In genomic region chr5:113091162-113091561, GRCm38 (mm10) we compare ENCODE assay signal across 9 mouse cellular contexts. TPM values are rescaled to one million over a fixed set of nuclear protein-coding genes. Genes with fewer than 3 reads are reported as not detected.
DNase-seq lines count a peak whose midpoint lies in the region; ATAC-seq and TF ChIP-seq lines count a peak whose summit lies in the region.
"Had no signal": no experiment of that assay in that cellular context is flagged by ENCODE, and none has a peak within 500 bp of the region (broad histone marks: within the 10 kb centered on the region; RNA-seq: fewer than 3 reads in every experiment).

No protein-coding gene starts in this region.

- no peaks in the 10 kb centered on the region for H3K4me1 ChIP-seq in heart, postnatal 0 days (ENCODE audit: control insufficient read depth, insufficient read depth)
- H3K4me1 ChIP-seq in heart, embryonic 11.5 days (ENCODE audit: control insufficient read depth, insufficient read depth, low read length), result no peaks in the 10 kb centered on the region
- H3K4me1 ChIP-seq in ES-E14 (ENCODE audit: control insufficient read depth in 2 of 2, insufficient read depth in 2 of 2, low read length in 2 of 2, poor library complexity in 1 of 2), result peaks cover 0 to 10% of the 10 kb centered on the region in 2 experiments; a peak in 1 of 4 replicates
- H3K4me1 ChIP-seq in hindbrain, embryonic 13.5 days (replicated peaks), result peaks cover 12% of the 10 kb centered on the region
- no peaks in the 10 kb centered on the region for H3K4me1 ChIP-seq in stomach, embryonic 16.5 days (ENCODE audit: control insufficient read depth, insufficient read depth, low read length)

- DNase-seq in heart, postnatal 0 days (ENCODE audit: low spot score), result peak; percentile 50
- DNase-seq in ES-E14 (ENCODE audit: low read depth, low spot score), result peak; percentile 64
- peak; percentile 58 to 61 for DNase-seq in cerebellum, postnatal 36 days
- DNase-seq in lung, postnatal 14 days, result peak; percentile 52
- DNase-seq in layer of hippocampus, adult 9-11 months, result no peak

- peak; percentile 40 for ATAC-seq in heart, postnatal 0 days (ENCODE audit: insufficient read depth, low read depth)
- ATAC-seq in heart, embryonic 11.5 days (replicated peaks; ENCODE audit: insufficient number of reproducible peaks, low FRiP score, low TSS enrichment), result no peak
- 0 out of 2 replicates have a peak, but pooled peaks have one; percentile 41 for ATAC-seq in hindbrain, embryonic 13.5 days (ENCODE audit: low FRiP score)
- peak; percentile 30; the same call in 1 of the 2 replicates for ATAC-seq in stomach, embryonic 16.5 days (ENCODE audit: insufficient read depth, low FRiP score)

- H3K9me3 ChIP-seq in heart, postnatal 0 days (replicated peaks; ENCODE audit: control insufficient read depth, low read length), result no peaks in the 10 kb centered on the region
- H3K9me3 ChIP-seq in heart, embryonic 11.5 days (replicated peaks; ENCODE audit: control insufficient read depth, low read length), result no peaks in the 10 kb centered on the region
- H3K9me3 ChIP-seq in ES-E14 (ENCODE audit: control insufficient read depth, insufficient read depth, low read depth, low read length), result no peaks in the 10 kb centered on the region
- no peaks in the 10 kb centered on the region for H3K9me3 ChIP-seq in hindbrain, embryonic 13.5 days
- H3K9me3 ChIP-seq in stomach, embryonic 16.5 days (replicated peaks; ENCODE audit: control insufficient read depth, low read length), result no peaks in the 10 kb centered on the region
- H3K9me3 ChIP-seq: limb, embryonic 12.5 days had no signal

- H3K27ac ChIP-seq in heart, postnatal 0 days (ENCODE audit: low read depth), result no peak overlapping the region
- no peak overlapping the region for H3K27ac ChIP-seq in heart, embryonic 11.5 days (ENCODE audit: low read depth, low read length)
- H3K27ac ChIP-seq in ES-E14 (ENCODE audit: insufficient read depth, low read depth, low read length, poor library complexity, severe bottlenecking), result no peak overlapping the region
- peak overlapping the region; percentile 20; the same call in 1 of the 2 replicates for H3K27ac ChIP-seq in hindbrain, embryonic 13.5 days
- no peak overlapping the region for H3K27ac ChIP-seq in stomach, embryonic 16.5 days (ENCODE audit: low read length)
- H3K27ac ChIP-seq: limb, embryonic 12.5 days had no signal

- H3K4me2 ChIP-seq in heart, postnatal 0 days (ENCODE audit: low read depth, low read length), result no peak overlapping the region
- no peak overlapping the region for H3K4me2 ChIP-seq in heart, embryonic 11.5 days
- no peak overlapping the region for H3K4me2 ChIP-seq in hindbrain, embryonic 13.5 days
- H3K4me2 ChIP-seq in stomach, embryonic 16.5 days (ENCODE audit: low read depth, low read length), result no peak overlapping the region
- H3K4me2 ChIP-seq: limb, embryonic 12.5 days had no signal

- H3K9ac ChIP-seq in heart, postnatal 0 days (replicated peaks; ENCODE audit: low read depth, low read length), result no peak overlapping the region
- no peak overlapping the region for H3K9ac ChIP-seq in heart, embryonic 11.5 days (ENCODE audit: low read depth, low read length)
- no peak overlapping the region for H3K9ac ChIP-seq in ES-E14 (ENCODE audit: insufficient read depth, low read depth, low read length, poor library complexity, severe bottlenecking)
- H3K9ac ChIP-seq in hindbrain, embryonic 13.5 days, result no peak overlapping the region
- H3K9ac ChIP-seq in stomach, embryonic 16.5 days (ENCODE audit: low read length), result no peak overlapping the region
- H3K9ac ChIP-seq: limb, embryonic 12.5 days had no signal

- no peaks in the 10 kb centered on the region for H3K27me3 ChIP-seq in heart, postnatal 0 days (ENCODE audit: control insufficient read depth, insufficient read depth, low read length)
- H3K27me3 ChIP-seq in heart, embryonic 11.5 days (ENCODE audit: control insufficient read depth, insufficient read depth, low read length), result no peaks in the 10 kb centered on the region
- no peaks in the 10 kb centered on the region for H3K27me3 ChIP-seq in hindbrain, embryonic 13.5 days
- H3K27me3 ChIP-seq in stomach, embryonic 16.5 days (ENCODE audit: control insufficient read depth, insufficient read depth, low read length), result no peaks in the 10 kb centered on the region
- H3K27me3 ChIP-seq: limb, embryonic 12.5 days had no signal

- no peak for TF ChIP-seq EP300 in heart, postnatal 0 days (IDR thresholded peaks at IDR 0.05; ENCODE audit: low read depth)

- 72% methylated on average over 5 of the region's 5 CpGs for WGBS in heart, postnatal 0 days
- WGBS in heart, embryonic 11.5 days (ENCODE audit: insufficient replicate concordance), result 61% methylated on average over 5 of the region's 5 CpGs
- 56% methylated on average over 5 of the region's 5 CpGs for WGBS in hindbrain, embryonic 13.5 days
- 57% methylated on average over 5 of the region's 5 CpGs for WGBS in stomach, embryonic 16.5 days

- no peak overlapping the region for H3K4me3 ChIP-seq in heart, postnatal 0 days (ENCODE audit: low read depth, low read length)
- H3K4me3 ChIP-seq in heart, embryonic 11.5 days (ENCODE audit: low read depth, low read length), result no peak overlapping the region
- H3K4me3 ChIP-seq in ES-E14 (ENCODE audit: insufficient read depth in 1 of 2, low read depth in 1 of 2, low read length in 2 of 2, poor library complexity in 1 of 2, severe bottlenecking in 1 of 2), result no peak overlapping the region
- no peak overlapping the region for H3K4me3 ChIP-seq in hindbrain, embryonic 13.5 days
- H3K4me3 ChIP-seq in stomach, embryonic 16.5 days (replicated peaks; ENCODE audit: low read length), result no peak overlapping the region
- H3K4me3 ChIP-seq: limb, embryonic 12.5 days had no signal

- peak; percentile 76 for TF ChIP-seq CTCF in heart, postnatal 0 days (IDR thresholded peaks at IDR 0.05; ENCODE audit: low read depth)

- in situ Hi-C loops in ES-E14 (cut with MboI; ENCODE audit: low sequenced_read_pairs in 2 of 2, unreplicated experiment in 2 of 2), result no loop called here

- H3K36me3 ChIP-seq in heart, postnatal 0 days (replicated peaks; ENCODE audit: control insufficient read depth, insufficient read depth, low read length), result peaks cover 82% of the 10 kb centered on the region
- H3K36me3 ChIP-seq in heart, embryonic 11.5 days (ENCODE audit: control insufficient read depth, insufficient read depth, low read length), result peaks cover 22% of the 10 kb centered on the region
- H3K36me3 ChIP-seq in ES-E14 (ENCODE audit: control insufficient read depth, insufficient read depth, low read length, poor library complexity, severe bottlenecking), result no peaks in the 10 kb centered on the region; the same call in 1 of the 2 replicates
- H3K36me3 ChIP-seq in hindbrain, embryonic 13.5 days, result no peaks in the 10 kb centered on the region
- H3K36me3 ChIP-seq in stomach, embryonic 16.5 days (ENCODE audit: control insufficient read depth, insufficient read depth, low read length), result no peaks in the 10 kb centered on the region

TF ChIP-seq in ES-E14, 5 proteins besides CTCF, POLR2A, EP300 and RAD21:
- TF ChIP-seq MAFK (IDR thresholded peaks at IDR 0.05; ENCODE audit: insufficient read depth, low read depth, low read length) (no peak), ZC3H11A (IDR thresholded peaks at IDR 0.05; ENCODE audit: borderline replicate concordance, low read depth, low read length) (no peak), HCFC1 (IDR thresholded peaks at IDR 0.05; ENCODE audit: borderline replicate concordance, insufficient read depth, low read length) (no peak)

RNA-seq across cellular contexts. Expression of gene Crybb3, which starts 9.8 kb away (rescaled TPM):
- total RNA-seq in heart, postnatal 0 days (2014; rRNA removed; ENCODE audit: low replicate concordance), result not detected in 2 replicates
- polyA plus RNA-seq in heart, postnatal 0 days (2015; fragmentation: Nextera tagmentation; extraction: Ambion mirVana), result 0.77 and 0.89 TPM in 2 replicates
- 0.56 and 0.77 TPM in 2 replicates for polyA plus RNA-seq in heart, embryonic 11.5 days (2014; fragmentation: Nextera tagmentation; extraction: Ambion mirVana)
- 0.42 and 1.2 TPM in 2 replicates for total RNA-seq in ES-E14 (2012; rRNA removed)
- 0.31 and 0.68 TPM in 2 replicates for polyA plus RNA-seq in hindbrain, embryonic 13.5 days (2015; fragmentation: Nextera tagmentation; extraction: Ambion mirVana)
- 0.85 and 1.2 TPM in 2 replicates for polyA plus RNA-seq in stomach, embryonic 16.5 days (2015; fragmentation: Nextera tagmentation; extraction: Ambion mirVana)

RNA-seq across cellular contexts. Expression of gene Crybb2, which starts 21.2 kb away (rescaled TPM):
- total RNA-seq in heart, postnatal 0 days (2014; rRNA removed; ENCODE audit: low replicate concordance), result not detected in 2 replicates
- not detected in 2 replicates for polyA plus RNA-seq in heart, postnatal 0 days (2015; fragmentation: Nextera tagmentation; extraction: Ambion mirVana)
- not detected in 2 replicates for polyA plus RNA-seq in heart, embryonic 11.5 days (2014; fragmentation: Nextera tagmentation; extraction: Ambion mirVana)
- total RNA-seq in ES-E14 (2012; rRNA removed), result not detected in 2 replicates
- not detected in 2 replicates for polyA plus RNA-seq in hindbrain, embryonic 13.5 days (2015; fragmentation: Nextera tagmentation; extraction: Ambion mirVana)
- polyA plus RNA-seq in stomach, embryonic 16.5 days (2015; fragmentation: Nextera tagmentation; extraction: Ambion mirVana), result not detected in 2 replicates
- polyA plus RNA-seq: limb, embryonic 12.5 days had no signal
